Mouse (Mus musculus) layer of hippocampus, adult 9-10 months (tissue): ENCODE measurements around the gene Dnase1l3.
A peak's percentile ranks its signal among the peaks of the same experiment; 100 is the strongest.
"Not testable (repeated sequence)": the region's sequence is repeated elsewhere in the genome, so short reads cannot be mapped to it uniquely, and the experiment has no call there.

ENCODE experiments used
- DNase-seq: peaks from one replicate; pipeline ENCODE4 v3.0.0; 2022; ENCODE audit warnings: low spot score

Gene Dnase1l3

DNA sequence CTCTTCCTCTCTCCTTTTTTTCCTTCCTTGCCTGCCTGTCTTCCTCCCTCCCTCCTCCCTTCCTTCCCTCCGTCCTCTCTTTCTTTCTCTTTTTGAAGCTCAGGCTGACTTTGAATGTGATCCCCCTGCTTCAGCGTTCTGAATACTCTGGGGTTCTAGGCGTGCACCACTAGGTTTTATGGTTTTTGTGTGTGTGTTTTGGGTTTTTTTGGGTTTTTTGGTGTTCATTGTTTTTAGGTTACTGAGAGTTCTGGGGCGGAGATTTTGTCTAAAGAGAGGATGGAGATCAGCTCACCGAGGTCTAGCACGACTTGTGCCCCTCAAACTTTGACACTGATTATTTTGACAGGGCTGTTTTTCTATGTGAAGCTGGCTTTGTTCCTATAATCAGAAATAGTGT lies 17.6 kb upstream of the Dnase1l3 start:
- no peak for DNase-seq

GRCm38 (mm10) chr14:8011297-8011696 lies 16.9 kb upstream of the Dnase1l3 start:
- no peak for DNase-seq

GRCm38 (mm10) chr14:8007923-8008322 lies 13.6 kb upstream of the Dnase1l3 start:
- no peak for DNase-seq

DNA sequence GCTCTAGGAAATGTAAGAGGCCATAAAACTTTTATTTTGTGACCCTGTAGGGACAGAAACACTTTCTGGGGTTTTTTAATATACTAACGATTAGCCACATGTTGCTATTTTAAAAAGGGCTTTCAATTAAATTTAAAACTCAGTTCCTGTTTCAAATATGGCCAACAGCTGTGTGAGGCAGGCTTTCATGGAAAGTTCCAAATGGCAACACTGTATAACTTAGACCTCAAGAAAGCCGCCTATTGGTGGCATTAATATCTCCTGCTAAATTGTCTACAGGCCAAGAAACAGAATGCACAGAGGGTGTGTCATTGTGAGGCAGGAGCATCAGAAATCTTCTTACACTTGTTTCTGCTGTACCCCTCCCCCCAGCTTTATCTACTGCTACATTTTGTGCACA lies 13.1 kb upstream of the Dnase1l3 start:
- no peak for DNase-seq

DNA sequence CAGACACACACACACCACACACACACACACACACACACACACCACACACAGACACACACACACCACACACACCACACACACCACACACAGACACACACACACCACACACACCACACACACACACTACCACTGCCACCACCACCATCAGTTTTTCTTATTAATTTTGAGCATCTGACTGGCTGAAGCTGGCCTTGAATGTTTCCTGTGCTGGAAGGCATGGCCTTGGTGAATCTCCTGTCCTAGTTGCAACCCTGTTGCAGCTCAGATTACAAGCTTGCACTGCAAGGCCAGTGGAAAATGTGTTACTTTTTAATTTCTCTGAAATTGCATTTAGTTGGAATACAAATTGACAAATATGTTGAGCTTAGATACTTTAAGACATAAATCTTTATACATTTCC lies 12.7 kb upstream of the Dnase1l3 start:
- DNase-seq, result no peak

- DNase-seq, result not testable (repeated sequence)
Measured at GRCm38 (mm10) chr14:8006061-8006460, 11.7 kb upstream of the Dnase1l3 start.

GRCm38 (mm10) chr14:8003727-8004670 lies 9.6 kb upstream of the Dnase1l3 start:
- DNase-seq, result no peak

DNA sequence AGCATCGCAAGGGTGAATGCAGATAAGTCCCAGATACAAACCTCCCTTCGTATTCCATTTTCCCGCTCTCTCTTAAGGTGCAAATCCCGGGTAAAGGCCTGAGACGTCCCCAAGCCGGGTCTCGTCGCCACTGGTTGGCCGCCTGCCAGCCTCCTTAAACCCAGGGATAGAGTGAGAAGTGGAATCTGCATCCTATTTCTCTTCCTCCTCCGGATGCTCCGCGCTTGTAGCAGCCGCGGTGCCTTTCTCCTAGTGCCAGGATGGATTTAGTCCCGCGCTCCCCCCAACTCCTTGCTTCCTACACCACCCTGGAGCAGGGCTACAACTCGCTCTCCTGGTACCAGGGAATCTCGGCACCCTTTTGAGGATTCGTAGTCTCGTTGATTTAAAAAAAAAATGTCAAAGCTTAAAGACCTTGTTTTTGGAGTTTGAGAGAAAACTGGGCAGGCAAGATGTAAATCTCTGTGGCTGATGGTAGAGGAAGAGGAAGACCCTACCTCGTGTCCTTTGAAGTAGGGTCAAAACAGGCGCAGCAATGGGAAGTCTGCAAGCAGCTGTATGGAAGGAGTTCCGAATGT lies 8.8 kb upstream of the Dnase1l3 start:
- DNase-seq, result no peak

DNA sequence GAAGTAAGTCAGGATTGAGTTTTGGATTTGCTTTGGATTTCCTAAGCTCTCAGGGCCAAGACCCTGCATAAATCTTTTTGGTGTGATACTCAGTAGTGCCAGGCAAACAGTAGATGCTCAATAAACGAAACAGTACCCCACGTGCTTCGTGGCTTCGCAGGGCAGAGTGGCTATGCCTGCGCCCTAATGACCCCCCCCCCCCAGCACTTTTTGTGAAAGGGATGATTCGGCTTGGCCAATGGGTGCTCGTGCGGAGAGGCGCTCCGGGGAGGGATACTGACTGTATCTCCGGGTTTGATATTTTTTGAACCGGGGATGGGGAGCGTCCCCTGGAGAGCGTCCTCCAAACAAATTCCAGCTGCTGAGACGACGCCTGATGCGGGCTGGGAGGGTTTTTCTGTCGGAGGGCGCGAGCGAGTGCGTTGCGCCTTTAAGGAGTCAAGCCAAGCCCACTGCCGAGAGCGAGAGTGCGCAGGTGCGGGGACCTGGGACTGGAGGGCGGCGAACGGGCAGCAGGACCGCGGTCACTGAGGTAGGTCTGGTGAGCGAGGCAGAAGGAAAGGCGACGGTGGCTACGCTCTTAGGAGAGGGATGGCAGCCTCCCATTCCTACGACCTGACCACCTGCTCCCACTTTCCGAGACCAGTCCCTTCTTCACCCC lies 8.2 kb upstream of the Dnase1l3 start, which contains the start of gene Abhd6:
Abhd6 (plus strand) TSS at position 471 of the 661 bp plus-strand sequence.
- DNase-seq, result peak; percentile 69

DNA sequence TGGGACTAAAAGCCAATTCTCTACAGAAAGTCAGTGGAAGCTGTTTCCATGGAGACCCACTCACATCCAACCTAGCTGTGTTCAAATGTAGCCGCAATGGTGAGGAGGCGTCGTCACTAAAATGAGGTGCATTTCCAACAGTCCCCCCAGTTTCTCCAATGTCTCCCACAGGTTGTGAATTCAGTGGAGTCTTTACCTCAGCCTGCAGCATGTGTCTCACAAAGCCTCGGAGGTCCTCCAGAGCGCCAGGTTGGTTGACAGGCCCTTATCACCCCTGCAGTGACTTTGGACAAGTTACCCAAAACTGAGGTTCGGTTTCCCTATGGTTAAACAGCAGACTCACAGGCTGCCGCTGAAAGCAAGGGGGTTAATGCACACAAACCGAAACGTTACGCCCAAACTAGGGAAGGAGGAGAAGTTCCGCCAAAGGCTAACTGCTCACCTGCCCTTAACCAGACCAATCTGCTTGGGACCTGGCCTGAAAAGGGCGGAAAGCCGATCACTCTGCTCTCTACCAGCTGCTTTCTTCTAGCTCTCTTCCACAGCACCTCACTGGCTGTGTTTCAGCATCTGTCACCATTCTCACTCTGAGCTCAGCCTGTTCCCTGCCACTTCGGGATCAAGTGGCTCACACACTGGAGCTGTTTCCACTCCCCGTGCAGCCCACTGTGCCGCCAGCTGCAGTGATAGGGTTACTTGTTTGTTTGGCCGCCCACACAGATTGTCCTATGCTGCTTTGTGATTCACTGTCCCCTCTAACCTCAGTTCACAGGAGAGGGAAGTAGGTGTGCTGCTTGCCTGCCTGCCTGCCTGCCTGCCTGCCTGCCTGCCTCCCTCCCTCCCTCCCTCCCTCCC lies 6.7 kb upstream of the Dnase1l3 start:
- no peak for DNase-seq

- DNase-seq, result no peak
Measured at GRCm38 (mm10) chr14:8000247-8000646, 5.9 kb upstream of the Dnase1l3 start.

GRCm38 (mm10) chr14:7999435-7999834 lies 5.1 kb upstream of the Dnase1l3 start:
- no peak for DNase-seq

DNA sequence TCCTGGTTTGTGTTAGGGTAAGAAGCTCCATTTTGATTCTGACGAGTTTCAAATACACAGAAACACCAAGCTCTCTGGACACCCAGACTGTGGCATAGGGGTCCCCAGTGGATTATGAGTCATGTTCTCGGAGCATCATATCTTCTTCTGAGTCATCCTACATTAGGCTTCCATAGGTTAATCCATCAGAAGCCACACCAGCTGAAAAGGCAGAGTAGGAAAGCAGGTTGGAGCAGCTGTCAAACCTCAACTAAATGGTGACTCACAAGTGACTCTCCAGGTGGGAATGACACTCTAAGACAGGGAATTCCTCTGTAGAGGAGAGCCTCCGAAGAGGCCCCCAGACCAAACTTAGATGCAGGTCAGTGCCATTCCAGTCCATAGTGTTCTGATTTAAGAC lies 4.7 kb upstream of the Dnase1l3 start:
- DNase-seq, result no peak

- DNase-seq, result peak; percentile 94
Measured at GRCm38 (mm10) chr14:7997255-7997696, 2.9 kb upstream of the Dnase1l3 start.

DNA sequence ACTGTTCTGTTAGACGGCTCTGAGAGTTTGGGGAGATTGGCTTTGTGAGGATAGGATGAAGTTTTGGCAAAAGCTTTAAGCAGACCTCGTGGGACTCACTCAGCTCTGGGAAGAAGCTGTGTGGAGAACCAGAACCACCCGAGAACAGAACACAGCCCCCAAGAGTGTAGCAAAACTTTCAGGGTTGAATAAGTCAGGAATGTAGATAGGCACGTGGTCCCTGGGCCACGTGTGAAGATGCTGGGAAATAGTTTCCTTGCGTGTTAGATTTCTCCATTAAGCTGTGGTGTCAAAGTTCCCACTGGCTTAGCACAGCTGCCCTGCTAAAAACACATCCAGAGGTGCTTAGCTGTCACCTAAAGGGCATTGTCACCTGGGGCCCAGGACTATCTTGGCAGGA lies 2.2 kb downstream of the Dnase1l3 start:
- DNase-seq, result no peak

DNA sequence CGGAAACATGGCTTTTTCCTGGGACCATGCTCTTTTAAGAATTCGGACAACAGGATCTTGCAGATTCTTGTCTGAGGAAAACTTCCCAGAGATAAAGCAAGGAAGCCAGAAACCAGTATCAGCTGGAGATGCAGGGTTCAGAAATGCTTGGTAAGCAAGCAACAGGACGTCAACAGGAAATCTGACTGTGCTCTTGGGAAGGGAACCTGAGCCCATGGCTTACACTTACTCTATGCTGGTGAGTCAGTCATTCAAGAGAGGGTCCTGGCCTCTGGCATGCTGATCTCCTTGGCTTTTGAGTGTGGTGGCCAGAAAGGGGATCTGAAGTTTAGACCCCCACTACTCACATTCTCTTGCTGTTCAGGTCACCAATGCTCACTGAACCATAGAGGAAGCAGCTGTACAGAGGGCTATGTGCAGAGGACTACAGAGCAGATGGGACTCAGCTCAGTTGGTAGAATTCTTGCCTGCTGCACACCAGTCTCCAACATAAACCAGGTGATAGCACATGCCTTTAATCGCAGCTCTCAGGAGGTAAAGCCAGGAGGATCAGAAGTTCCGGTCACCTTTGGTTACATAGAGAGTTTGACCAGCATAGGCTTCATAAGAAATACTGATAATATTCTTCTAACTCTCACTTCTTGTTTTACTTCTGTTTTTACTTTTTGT lies 3.1 kb downstream of the Dnase1l3 start:
- no peak for DNase-seq

- no peak for DNase-seq
Measured at GRCm38 (mm10) chr14:7989961-7990360, 4.4 kb downstream of the Dnase1l3 start.

GRCm38 (mm10) chr14:7989371-7989770 lies 5.0 kb downstream of the Dnase1l3 start:
- no peak for DNase-seq

DNA sequence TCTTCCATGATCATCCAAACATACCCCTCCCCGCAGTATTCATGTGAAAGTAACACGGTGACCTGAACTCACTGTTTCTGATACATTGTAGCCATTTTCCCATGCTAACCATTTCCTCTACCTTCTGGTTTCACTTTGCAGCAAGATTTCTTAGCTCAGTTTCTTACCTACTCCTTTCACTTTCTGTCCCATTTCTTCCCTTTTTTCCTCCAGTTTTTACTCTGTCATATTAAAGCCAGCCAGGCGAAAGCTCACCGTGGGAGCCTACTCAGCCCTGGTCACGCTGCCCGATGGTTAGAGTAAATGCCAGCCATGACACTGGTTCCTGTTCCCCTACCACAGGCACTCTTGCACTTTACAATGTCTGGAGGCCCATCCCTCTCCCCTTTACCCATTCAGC lies 7.5 kb downstream of the Dnase1l3 start:
- no peak for DNase-seq

DNA sequence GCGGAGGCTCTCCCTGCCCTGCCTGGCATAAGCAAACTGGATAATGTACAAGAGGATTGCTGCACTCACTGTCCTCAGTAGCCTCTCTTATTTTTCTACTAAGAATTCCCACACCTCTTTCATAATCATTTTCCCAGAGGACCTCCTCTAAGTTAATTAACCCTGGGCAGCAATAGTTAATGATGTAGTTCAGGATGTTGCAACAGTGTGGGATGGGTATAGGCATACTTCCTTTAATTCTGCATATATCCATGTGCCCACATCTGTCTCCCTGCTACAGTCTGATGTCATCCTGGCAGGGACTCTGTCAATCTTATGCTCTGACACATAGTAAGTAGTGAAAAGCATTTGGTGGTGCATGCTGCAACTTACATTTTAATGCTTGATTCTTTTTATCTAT lies 13.1 kb downstream of the Dnase1l3 start:
- no peak for DNase-seq

DNA sequence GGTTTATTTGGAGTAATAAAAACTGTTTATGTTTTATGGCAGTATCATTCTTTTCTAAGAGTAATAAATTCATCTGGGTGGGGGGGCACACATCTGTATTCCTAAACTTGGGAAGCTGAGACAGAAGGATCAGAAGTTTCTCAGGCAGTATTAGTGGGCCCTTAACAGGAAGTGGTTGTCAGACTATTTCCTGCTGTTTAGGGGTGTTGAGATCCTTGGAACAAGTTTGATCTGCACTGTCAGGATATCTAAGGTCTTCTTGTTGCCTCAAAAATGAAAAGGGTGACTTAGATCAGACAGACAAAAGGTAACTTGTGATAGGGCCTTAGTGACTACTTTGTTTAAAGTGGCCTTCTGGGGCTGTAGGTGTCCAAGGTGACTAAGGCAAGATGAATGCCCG lies 16.2 kb downstream of the Dnase1l3 start:
- no peak for DNase-seq
